Mouse (Mus musculus) testis, adult 10 weeks (tissue): ENCODE data around the gene Tas1r2. TPM values are rescaled to one million over a fixed set of nuclear protein-coding genes. Genes with fewer than 3 reads are reported as not detected.

Experiments used
- polyA plus RNA-seq: library from polyadenylated mRNA; stranded (reverse); fragments of 350-450 nt; fragmentation: Illumina TruSeq; extraction: RNeasy Lipid Tissue Mini Kit (QIAGEN cat#74804); gene quantifications from one replicate; pipeline ENCODE4 v1.2.3, GENCODE M21; 2014; ENCODE audit warnings: low read depth, low replicate concordance

Gene Tas1r2
- polyA plus RNA-seq: not detected

GRCm38 (mm10) chr4:139653238-139653637 is at the start of gene Tas1r2:
Gene Tas1r2, plus strand, starts transcription at chr4:139653538.

DNA sequence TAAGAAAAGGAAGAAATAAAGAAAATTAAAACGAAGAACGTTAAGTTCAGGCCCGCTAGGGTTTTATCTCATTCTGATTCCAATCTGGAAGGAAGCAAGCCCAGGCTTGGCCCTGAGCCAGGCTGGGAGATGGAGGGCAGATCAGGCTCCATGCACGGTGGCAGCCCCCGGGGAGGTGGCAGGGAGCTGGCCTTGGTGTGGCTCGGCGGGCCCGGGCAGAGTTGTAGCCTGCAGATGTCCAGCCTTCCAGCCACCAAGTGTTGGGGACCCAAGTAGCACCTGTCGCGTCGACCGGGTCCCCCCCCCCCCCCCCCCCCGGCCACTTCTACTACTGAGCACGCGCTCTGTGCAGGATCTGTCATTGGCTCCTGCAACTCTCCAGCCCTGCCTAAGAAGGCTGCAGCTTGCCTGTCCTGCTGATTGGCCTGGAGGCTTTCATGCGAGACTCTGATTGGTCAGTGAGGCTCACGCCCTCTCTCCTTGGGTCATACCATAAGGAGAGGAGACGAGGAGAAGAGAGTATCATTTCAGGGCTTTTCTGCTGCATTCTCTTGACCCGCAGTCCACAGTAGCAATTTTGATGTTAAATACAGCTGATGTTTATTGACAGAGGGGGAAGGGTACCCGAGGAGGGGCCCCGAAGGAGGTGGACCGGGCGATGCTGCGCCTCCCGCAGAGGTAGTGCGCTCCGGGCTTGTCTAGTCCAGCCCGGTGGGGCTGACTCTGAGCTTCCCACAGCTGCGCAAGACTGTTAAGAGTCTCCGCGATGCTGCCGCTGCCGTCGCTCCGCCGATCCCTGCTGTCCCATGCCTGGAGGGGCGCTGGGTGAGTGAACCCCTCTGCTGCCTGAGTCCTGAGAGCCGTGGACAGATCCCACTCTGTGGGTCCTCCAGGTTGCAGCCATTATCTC is 30.7 kb upstream of the Tas1r2 start, which contains the start of gene Aldh4a1:
TSS of gene Aldh4a1 (plus strand) at position 494 of the 910 bp plus-strand sequence.

Other genes starting within 250 kb of the Tas1r2 start
- 1.2 TPM for gene Iffo2, start 123.0 kb upstream of the Tas1r2 start, polyA plus RNA-seq
- gene Gm21969, start 50.4 kb upstream of the Tas1r2 start, polyA plus RNA-seq: not detected
- 1.2 TPM for gene Aldh4a1, start 30.7 kb upstream of the Tas1r2 start, polyA plus RNA-seq
- gene Pax7, start 180.0 kb downstream of the Tas1r2 start, polyA plus RNA-seq: not detected